Mouse (Mus musculus) CD8-positive naive resting alpha-beta T cell, adult 2 months (primary cell): ENCODE measurements around the gene Pif1.

Experiments used
- DNase-seq, 2 experiments: peaks; one replicate each; pipeline ENCODE4 v3.0.0; 2022; ENCODE audit warnings: low read depth in 2 of 2, low spot score in 2 of 2

Gene Pif1

GRCm38 (mm10) chr9:65586406-65587269 lies at the start of gene Pif1:
Gene Pif1, plus strand, starts transcription at chr9:65587160.
- peak; percentile 42 to 60 for DNase-seq

GRCm38 (mm10) chr9:65537901-65538630 lies 48.9 kb upstream of the Pif1 start:
- no peak for DNase-seq

GRCm38 (mm10) chr9:65539697-65540096 lies 47.3 kb upstream of the Pif1 start:
- no peak for DNase-seq

- peak; percentile 66 to 76 for DNase-seq
Observed at GRCm38 (mm10) chr9:65541126-65542068, 45.6 kb upstream of the Pif1 start.

GRCm38 (mm10) chr9:65542111-65542524 lies 44.8 kb upstream of the Pif1 start:
- no peak for DNase-seq

GRCm38 (mm10) chr9:65545635-65546412 lies 41.1 kb upstream of the Pif1 start:
- no peak for DNase-seq

- no peak for DNase-seq
Observed at GRCm38 (mm10) chr9:65546413-65546695, 40.6 kb upstream of the Pif1 start.

GRCm38 (mm10) chr9:65547111-65547510 lies 39.8 kb upstream of the Pif1 start:
- DNase-seq: no peak

- no peak for DNase-seq
Observed at GRCm38 (mm10) chr9:65547844-65548243, 39.1 kb upstream of the Pif1 start.

- no peak for DNase-seq
Observed at GRCm38 (mm10) chr9:65548311-65548710, 38.6 kb upstream of the Pif1 start.

GRCm38 (mm10) chr9:65549139-65549538 lies 37.8 kb upstream of the Pif1 start:
- no peak for DNase-seq

GRCm38 (mm10) chr9:65549643-65550042 lies 37.3 kb upstream of the Pif1 start:
- no peak for DNase-seq

GRCm38 (mm10) chr9:65550079-65550831 lies 36.7 kb upstream of the Pif1 start:
- DNase-seq: no peak

GRCm38 (mm10) chr9:65551035-65551434 lies 35.9 kb upstream of the Pif1 start:
- DNase-seq: peak; percentile 47 to 68

- no peak for DNase-seq
Observed at GRCm38 (mm10) chr9:65552141-65552540, 34.8 kb upstream of the Pif1 start.

GRCm38 (mm10) chr9:65552711-65553110 lies 34.2 kb upstream of the Pif1 start:
- DNase-seq: no peak

GRCm38 (mm10) chr9:65555001-65555405 lies 32.0 kb upstream of the Pif1 start:
- DNase-seq: no peak

GRCm38 (mm10) chr9:65555621-65556020 lies 31.3 kb upstream of the Pif1 start:
- no peak for DNase-seq

GRCm38 (mm10) chr9:65556349-65556748 lies 30.6 kb upstream of the Pif1 start:
- no peak for DNase-seq

GRCm38 (mm10) chr9:65556979-65557378 lies 30.0 kb upstream of the Pif1 start:
- DNase-seq: no peak
